Mouse (Mus musculus): ENCODE measurements at regions not wholly inside any gene's neighbourhood (a gene's known extent, or its start where the extent isn't known, plus 50 kb on each side); places are given as distances from the start of the nearest gene placed in this dataset.

- no peak for ATAC-seq (replicated peaks in 1 of 2; ENCODE audit: insufficient read depth in 1 of 2, low FRiP score in 2 of 2, low TSS enrichment in 1 of 2, low read depth in 1 of 2, poor library complexity in 2 of 2, severe bottlenecking in 2 of 2)
Observed at GRCm38 (mm10) chr7:79543231-79544071, 74.0 kb downstream of the Rhcg start.

GRCm38 (mm10) chr7:79542379-79543015 is 75.0 kb downstream of the Rhcg start:
- no peak for ATAC-seq (replicated peaks in 1 of 2; ENCODE audit: insufficient read depth in 1 of 2, low FRiP score in 2 of 2, low TSS enrichment in 1 of 2, low read depth in 1 of 2, poor library complexity in 2 of 2, severe bottlenecking in 2 of 2)

GRCm38 (mm10) chr7:79540246-79540645 is 74.1 kb upstream of the Polg start:
- ATAC-seq (replicated peaks in 1 of 2; ENCODE audit: insufficient read depth in 1 of 2, low FRiP score in 2 of 2, low TSS enrichment in 1 of 2, low read depth in 1 of 2, poor library complexity in 2 of 2, severe bottlenecking in 2 of 2), result no peak

GRCm38 (mm10) chr7:79539426-79539825 is 73.3 kb upstream of the Polg start:
- ATAC-seq (replicated peaks in 1 of 2; ENCODE audit: insufficient read depth in 1 of 2, low FRiP score in 2 of 2, low TSS enrichment in 1 of 2, low read depth in 1 of 2, poor library complexity in 2 of 2, severe bottlenecking in 2 of 2), result peak in 1 of 2 experiments; percentile 39; a peak in 2 of 4 replicates

- peak in 1 of 2 experiments; percentile 20; a peak in 1 of 4 replicates for ATAC-seq (replicated peaks in 1 of 2; ENCODE audit: insufficient read depth in 1 of 2, low FRiP score in 2 of 2, low TSS enrichment in 1 of 2, low read depth in 1 of 2, poor library complexity in 2 of 2, severe bottlenecking in 2 of 2)
Observed at GRCm38 (mm10) chr7:79536157-79536641, 70.0 kb upstream of the Polg start.

- no peak for ATAC-seq (replicated peaks in 1 of 2; ENCODE audit: insufficient read depth in 1 of 2, low FRiP score in 2 of 2, low TSS enrichment in 1 of 2, low read depth in 1 of 2, poor library complexity in 2 of 2, severe bottlenecking in 2 of 2)
Observed at GRCm38 (mm10) chr7:79535251-79536111, 69.3 kb upstream of the Polg start.

- no peak for ATAC-seq (replicated peaks in 1 of 2; ENCODE audit: insufficient read depth in 1 of 2, low FRiP score in 2 of 2, low TSS enrichment in 1 of 2, low read depth in 1 of 2, poor library complexity in 2 of 2, severe bottlenecking in 2 of 2)
Observed at GRCm38 (mm10) chr7:79534819-79535218, 68.7 kb upstream of the Polg start.

GRCm38 (mm10) chr7:79534381-79534780 is 68.2 kb upstream of the Polg start:
- no peak for ATAC-seq (replicated peaks in 1 of 2; ENCODE audit: insufficient read depth in 1 of 2, low FRiP score in 2 of 2, low TSS enrichment in 1 of 2, low read depth in 1 of 2, poor library complexity in 2 of 2, severe bottlenecking in 2 of 2)

- no peak for ATAC-seq (replicated peaks in 1 of 2; ENCODE audit: insufficient read depth in 1 of 2, low FRiP score in 2 of 2, low TSS enrichment in 1 of 2, low read depth in 1 of 2, poor library complexity in 2 of 2, severe bottlenecking in 2 of 2)
Observed at GRCm38 (mm10) chr7:79532626-79533140, 66.5 kb upstream of the Polg start.

GRCm38 (mm10) chr7:79531551-79532356 is 65.6 kb upstream of the Polg start:
- ATAC-seq (replicated peaks in 1 of 2; ENCODE audit: insufficient read depth in 1 of 2, low FRiP score in 2 of 2, low TSS enrichment in 1 of 2, low read depth in 1 of 2, poor library complexity in 2 of 2, severe bottlenecking in 2 of 2), result no peak

- ATAC-seq (replicated peaks in 1 of 2; ENCODE audit: insufficient read depth in 1 of 2, low FRiP score in 2 of 2, low TSS enrichment in 1 of 2, low read depth in 1 of 2, poor library complexity in 2 of 2, severe bottlenecking in 2 of 2), result no peak
Observed at GRCm38 (mm10) chr7:79531142-79531541, 65.0 kb upstream of the Polg start.

- no peak for ATAC-seq (replicated peaks in 1 of 2; ENCODE audit: insufficient read depth in 1 of 2, low FRiP score in 2 of 2, low TSS enrichment in 1 of 2, low read depth in 1 of 2, poor library complexity in 2 of 2, severe bottlenecking in 2 of 2)
Observed at GRCm38 (mm10) chr7:79529480-79529879, 63.3 kb upstream of the Polg start.

GRCm38 (mm10) chr7:79527984-79528383 is 61.8 kb upstream of the Polg start:
- ATAC-seq (replicated peaks in 1 of 2; ENCODE audit: insufficient read depth in 1 of 2, low FRiP score in 2 of 2, low TSS enrichment in 1 of 2, low read depth in 1 of 2, poor library complexity in 2 of 2, severe bottlenecking in 2 of 2), result no peak

GRCm38 (mm10) chr7:79525690-79526630 is 59.8 kb upstream of the Polg start:
- ATAC-seq (replicated peaks in 1 of 2; ENCODE audit: insufficient read depth in 1 of 2, low FRiP score in 2 of 2, low TSS enrichment in 1 of 2, low read depth in 1 of 2, poor library complexity in 2 of 2, severe bottlenecking in 2 of 2), result no peak

GRCm38 (mm10) chr7:79524921-79525320 is 58.8 kb upstream of the Polg start:
- ATAC-seq (replicated peaks in 1 of 2; ENCODE audit: insufficient read depth in 1 of 2, low FRiP score in 2 of 2, low TSS enrichment in 1 of 2, low read depth in 1 of 2, poor library complexity in 2 of 2, severe bottlenecking in 2 of 2), result no peak

- no peak for ATAC-seq (replicated peaks in 1 of 2; ENCODE audit: insufficient read depth in 1 of 2, low FRiP score in 2 of 2, low TSS enrichment in 1 of 2, low read depth in 1 of 2, poor library complexity in 2 of 2, severe bottlenecking in 2 of 2)
Observed at GRCm38 (mm10) chr7:79523696-79524095, 57.5 kb upstream of the Polg start.

Measured in hematopoietic stem cell, adult 5-6 weeks (primary cell).